Mouse (Mus musculus): ENCODE data around the gene Hectd1.

DNA sequence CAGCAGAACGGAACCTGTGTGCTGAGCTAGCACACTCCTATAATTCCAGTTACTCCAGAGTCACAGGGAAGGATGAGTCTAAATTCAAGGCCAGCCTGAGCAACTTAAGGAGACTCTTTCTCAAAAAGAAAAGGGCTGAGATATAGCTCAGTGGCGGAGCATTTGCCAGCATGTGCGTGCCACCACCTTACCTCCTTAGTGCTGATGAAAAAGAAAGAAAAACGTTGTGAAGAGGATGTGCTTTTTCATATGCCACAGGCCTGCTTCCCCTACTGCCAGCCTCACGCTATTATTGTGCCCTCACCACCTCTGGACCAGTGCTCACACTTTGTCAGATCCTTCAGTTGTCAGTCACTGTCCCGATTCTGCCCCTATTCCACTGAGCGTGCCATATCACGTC lies 37.7 kb upstream of the Hectd1 start:
- TF ChIP-seq CTCF (IDR thresholded peaks at IDR 0.05; ENCODE audit: low read depth) = no peak
- TF ChIP-seq EP300 (optimal IDR thresholded peaks at IDR 0.05) = no peak
